Mouse (Mus musculus) testis, adult 10 weeks (tissue): Measurements from ENCODE around the gene Olfr370. TPM values are rescaled to one million over a fixed set of nuclear protein-coding genes. Genes with fewer than 3 reads are reported as not detected.

Experiments
- polyA plus RNA-seq: library from polyadenylated mRNA; stranded (reverse); fragments of 350-450 nt; fragmentation: Illumina TruSeq; extraction: RNeasy Lipid Tissue Mini Kit (QIAGEN cat#74804); gene quantifications from one replicate; pipeline ENCODE4 v1.2.3, GENCODE M21; 2014; ENCODE audit warnings: low read depth, low replicate concordance

The Olfr370 gene
- not detected for polyA plus RNA-seq

GRCm38 (mm10) chr8:83535736-83536135 lies at the start of gene Olfr370:
Olfr370 (plus strand) TSS chr8:83535780.

DNA sequence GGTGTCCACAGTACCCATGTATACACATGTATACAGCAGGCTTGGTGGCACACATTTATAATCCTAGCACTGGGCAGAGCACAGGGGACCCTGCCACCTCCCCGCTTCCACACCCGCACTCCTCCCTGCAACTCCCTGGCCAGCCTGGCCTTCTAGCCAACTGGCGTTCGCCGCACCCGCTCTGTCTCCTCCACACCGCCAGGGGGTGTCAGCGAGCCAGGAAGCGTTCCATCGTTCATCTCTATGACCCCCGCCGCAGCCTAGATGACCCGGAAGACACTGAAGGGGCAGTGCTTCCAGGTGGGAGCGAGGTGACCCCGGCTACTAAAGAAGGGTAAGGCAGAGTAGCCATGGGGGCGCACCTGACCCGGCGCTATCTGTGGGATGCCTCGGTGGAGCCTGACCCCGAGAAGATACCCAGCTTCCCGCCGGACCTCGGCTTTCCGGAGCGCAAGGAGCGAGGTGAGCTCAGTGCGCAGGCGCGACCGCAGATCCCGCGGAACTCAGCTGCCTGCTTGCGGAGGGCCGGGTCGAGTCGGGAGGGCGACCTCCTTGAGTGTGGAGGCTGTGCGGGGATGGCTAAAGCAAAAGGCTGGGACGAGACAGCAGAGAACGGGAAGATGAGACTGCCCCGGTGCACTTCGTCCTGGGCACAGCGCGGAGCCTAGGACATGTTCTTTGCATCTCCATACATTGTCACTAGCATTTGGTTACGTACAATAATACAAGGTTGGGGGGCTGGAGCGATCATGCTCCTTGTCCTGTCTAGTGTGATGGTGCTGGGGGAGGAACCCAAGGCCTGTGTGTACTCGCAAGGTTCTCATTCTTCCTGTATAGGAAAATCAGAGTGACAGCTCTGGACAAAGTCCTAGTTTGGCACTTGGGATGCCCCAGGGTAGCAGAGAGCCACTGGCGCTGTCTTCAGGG lies 31.2 kb downstream of the Olfr370 start, which contains the start of gene Ndufb7:
Gene Ndufb7, plus strand, starts transcription at position 203 of the 927 bp plus-strand sequence.

Other genes with a start within 250 kb of the Olfr370 start
- gene Ucp1, start 245.4 kb upstream of the Olfr370 start, polyA plus RNA-seq: not detected
- 18.7 TPM for gene Elmod2, start 203.3 kb upstream of the Olfr370 start, polyA plus RNA-seq
- 285 TPM for gene Mgat4d, start 187.3 kb upstream of the Olfr370 start, polyA plus RNA-seq
- gene Clgn, start 145.9 kb upstream of the Olfr370 start, polyA plus RNA-seq: 998 TPM
- 64.3 TPM for gene Scoc, start 77.4 kb upstream of the Olfr370 start, polyA plus RNA-seq
- 0.48 TPM for gene Ndufb7, start 30.9 kb downstream of the Olfr370 start, polyA plus RNA-seq
- gene Tecr, start 72.2 kb downstream of the Olfr370 start, polyA plus RNA-seq: 15.0 TPM
- 78.7 TPM for gene Dnajb1, start 72.4 kb downstream of the Olfr370 start, polyA plus RNA-seq
- not detected for gene Gipc1, start 116.9 kb downstream of the Olfr370 start, polyA plus RNA-seq
- not detected for gene Ptger1, start 130.9 kb downstream of the Olfr370 start, polyA plus RNA-seq
- gene Pkn1, start 163.4 kb downstream of the Olfr370 start, polyA plus RNA-seq: 3.0 TPM
- gene Ddx39, start 179.4 kb downstream of the Olfr370 start, polyA plus RNA-seq: 24.9 TPM
- 1.8 TPM for gene Adgre5, start 205.5 kb downstream of the Olfr370 start, polyA plus RNA-seq